Mouse (Mus musculus) C2C12 (cell line): ENCODE measurements around the gene Acbd5.

Source experiments
- CTCF ChIP-seq: IDR thresholded peaks from one replicate; pipeline ENCODE4 v1.5.1; 2011; ENCODE audit not compliant: control insufficient read depth, insufficient read depth, insufficient read length
- MYOG ChIP-seq: IDR thresholded peaks from one replicate; pipeline ENCODE4 v1.6.1; 2011; ENCODE audit not compliant: control insufficient read depth, insufficient read length; ENCODE audit errors: extremely low read depth

- TF ChIP-seq MYOG (no peak), CTCF (no peak)
These were observed 29.1 kb downstream of the Acbd5 start for GRCm38 (mm10) chr2:23097028-23097427.
